Mouse (Mus musculus) olfactory bulb, adult 2 months (tissue): ENCODE measurements around the gene Tcf7.

Experiments used
- CTCF ChIP-seq: fragments of 200-500 bp; IDR thresholded peaks from 2 replicates; pipeline ENCODE4 v1.5.1; 2012; ENCODE audit warnings: low read depth, mild to moderate bottlenecking, low read length, moderate library complexity; ENCODE audit not compliant: insufficient read depth
- POLR2A ChIP-seq: fragments of 200-500 bp; IDR thresholded peaks from 2 replicates; pipeline ENCODE4 v1.6.1; 2012; ENCODE audit warnings: mild to moderate bottlenecking, low read depth, low read length, moderate library complexity; ENCODE audit not compliant: insufficient read depth

DNA sequence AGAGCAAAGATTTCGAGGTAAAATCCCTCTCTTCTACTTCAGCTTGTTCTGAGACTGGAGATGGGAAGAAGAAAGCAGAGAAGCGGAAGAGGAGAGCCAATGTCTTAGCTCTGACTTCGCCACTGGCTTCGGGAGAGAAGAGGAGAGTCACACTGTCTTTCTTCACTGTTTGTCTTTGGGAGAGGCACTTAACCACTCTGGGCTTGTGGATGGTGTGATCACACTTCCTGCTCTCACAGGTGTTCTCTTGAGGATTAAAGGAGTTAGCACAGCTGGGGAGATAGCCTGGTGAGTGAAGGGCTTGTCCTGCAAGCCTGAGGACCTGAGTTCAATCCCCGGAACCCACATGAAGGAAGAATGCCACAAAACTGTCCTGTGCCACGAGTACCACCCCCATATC is 10.1 kb upstream of the Tcf7 start:
- no peak for TF ChIP-seq CTCF
- TF ChIP-seq POLR2A: no peak
